Mouse (Mus musculus) CH12.LX (cell line): ENCODE data around the gene Ranbp10. TPM values are rescaled to one million over a fixed set of nuclear protein-coding genes. Genes with fewer than 3 reads are reported as not detected.
A peak's percentile ranks its signal among the peaks of the same experiment; 100 is the strongest.

ENCODE experiments used
- DNase-seq: peaks from one replicate; pipeline ENCODE4 v3.0.0-alpha.2; 2013; ENCODE audit errors: extremely low read depth
- H3K27ac ChIP-seq: 2 replicates; pipeline ENCODE4 v1.5.1; 2012; ENCODE audit warnings: low read depth, mild to moderate bottlenecking, control low read depth, moderate library complexity; ENCODE audit not compliant: insufficient read depth
- H3K27me3 ChIP-seq: replicated peaks from 2 replicates; pipeline ENCODE3; 2012; ENCODE audit warnings: inconsistent platforms
- H3K36me3 ChIP-seq, 2 experiments: replicated peaks in 1 of 2; 2 replicates each; pipeline versions ENCODE3 to v1.6.1; 2012; ENCODE audit warnings: inconsistent platforms in 1 of 2, low read length in 1 of 2, mild to moderate bottlenecking in 1 of 2, mixed read lengths in 1 of 2, moderate library complexity in 1 of 2; ENCODE audit not compliant: control insufficient read depth in 1 of 2, insufficient read depth in 1 of 2
- H3K4me1 ChIP-seq, 2 experiments: 2 replicates each; pipeline ENCODE4 v1.6.1; 2012; ENCODE audit warnings: inconsistent platforms in 1 of 2, moderate library complexity in 1 of 2; ENCODE audit not compliant: insufficient read depth in 2 of 2, control insufficient read depth in 1 of 2
- H3K4me2 ChIP-seq: 2 replicates; pipeline ENCODE4 v1.6.1; 2012; ENCODE audit warnings: low read depth, mild to moderate bottlenecking, control low read depth; ENCODE audit not compliant: poor library complexity, insufficient read depth, severe bottlenecking
- H3K4me3 ChIP-seq, 3 experiments: fragments of 150-350 bp in 1 of 3; sonication (generic) in 1 of 3; replicated peaks in 1 of 3; 2 replicates each; pipeline versions ENCODE3 to v1.5.1; 2011 to 2012; ENCODE audit warnings: low read depth in 2 of 3, low read length in 2 of 3, mild to moderate bottlenecking in 2 of 3, moderate library complexity in 2 of 3, control low read depth in 1 of 3, improper control_type of control experiment in 1 of 3, inconsistent platforms in 1 of 3, mixed read lengths in 1 of 3; ENCODE audit not compliant: poor library complexity in 1 of 3
- H3K79me2 ChIP-seq: replicated peaks from 2 replicates; pipeline ENCODE4 v1.6.1; 2012; ENCODE audit warnings: mild to moderate bottlenecking, moderate library complexity; ENCODE audit not compliant: control insufficient read depth, poor library complexity, insufficient read depth, severe bottlenecking; ENCODE audit errors: extremely low read depth
- H3K9ac ChIP-seq: 2 replicates; pipeline ENCODE4 v1.6.1; 2012; ENCODE audit warnings: low read depth, mild to moderate bottlenecking, control low read depth, moderate library complexity; ENCODE audit not compliant: insufficient read depth
- H3K9me3 ChIP-seq: replicated peaks from 2 replicates; pipeline ENCODE3; 2012; ENCODE audit warnings: low read length, inconsistent platforms, mixed read lengths
- CHD1 ChIP-seq: IDR thresholded peaks from 2 replicates; pipeline ENCODE4 v1.6.1; 2012; ENCODE audit warnings: low read depth, low read length, improper control_type of control experiment, inconsistent platforms
- CHD2 ChIP-seq: IDR thresholded peaks from 2 replicates; pipeline ENCODE4 v1.6.1; 2011; ENCODE audit warnings: low read length, improper control_type of control experiment
- CTCF ChIP-seq, 2 experiments: IDR thresholded peaks in 1 of 2; conservative IDR thresholded peaks in 1 of 2; 2 replicates each; pipeline ENCODE4 v1.5.1; 2011 to 2012; ENCODE audit warnings: low read depth in 2 of 2, low read length in 2 of 2, improper control_type of control experiment in 1 of 2, inconsistent platforms in 1 of 2, mild to moderate bottlenecking in 1 of 2, moderate library complexity in 1 of 2
- ELF1 ChIP-seq: IDR thresholded peaks from 2 replicates; pipeline ENCODE4 v1.6.1; 2014; ENCODE audit warnings: low read depth, mild to moderate bottlenecking, inconsistent platforms, low read length, improper control_type of control experiment
- EP300 ChIP-seq: IDR thresholded peaks from 2 replicates; pipeline ENCODE4 v1.6.1; 2011; ENCODE audit warnings: low read length, improper control_type of control experiment
- ETS1 ChIP-seq: conservative IDR thresholded peaks from 2 replicates; pipeline ENCODE4 v1.6.1; 2012; ENCODE audit warnings: low read depth, mild to moderate bottlenecking, inconsistent platforms, low read length, improper control_type of control experiment, moderate library complexity
- GABPA ChIP-seq: IDR thresholded peaks from 2 replicates; pipeline ENCODE4 v1.6.1; 2012; ENCODE audit warnings: low read depth, low read length, improper control_type of control experiment, inconsistent platforms; ENCODE audit not compliant: insufficient replicate concordance
- HCFC1 ChIP-seq: IDR thresholded peaks from 2 replicates; pipeline ENCODE4 v1.6.1; 2012; ENCODE audit warnings: low read depth, mild to moderate bottlenecking, inconsistent platforms, low read length, improper control_type of control experiment
- IRF4 ChIP-seq: IDR thresholded peaks from 2 replicates; pipeline ENCODE4 v1.6.1; 2014; ENCODE audit warnings: low read depth, mild to moderate bottlenecking, inconsistent platforms, low read length, improper control_type of control experiment
- JUND ChIP-seq: conservative IDR thresholded peaks from 2 replicates; pipeline ENCODE4 v1.6.1; 2011; ENCODE audit warnings: low read depth, low read length, improper control_type of control experiment
- KAT2A ChIP-seq: IDR thresholded peaks from 2 replicates; pipeline ENCODE4 v1.6.1; 2012; ENCODE audit warnings: low read length, improper control_type of control experiment, inconsistent platforms; ENCODE audit not compliant: insufficient replicate concordance
- MAFK ChIP-seq: IDR thresholded peaks from 2 replicates; pipeline ENCODE4 v1.6.1; 2011; ENCODE audit warnings: low read length, improper control_type of control experiment; ENCODE audit not compliant: insufficient replicate concordance
- MAX ChIP-seq: IDR thresholded peaks from 2 replicates; pipeline ENCODE4 v1.6.1; 2011; ENCODE audit warnings: low read length, improper control_type of control experiment
- MAZ ChIP-seq: IDR thresholded peaks from 2 replicates; pipeline ENCODE4 v1.6.1; 2012; ENCODE audit warnings: low read depth, mild to moderate bottlenecking, inconsistent platforms, low read length, improper control_type of control experiment, moderate library complexity
- MEF2A ChIP-seq: IDR thresholded peaks from 2 replicates; pipeline ENCODE4 v1.6.1; 2014; ENCODE audit warnings: low read depth, mild to moderate bottlenecking, inconsistent platforms, low read length, improper control_type of control experiment, borderline replicate concordance
- MXI1 ChIP-seq: IDR thresholded peaks from 2 replicates; pipeline ENCODE4 v1.6.1; 2011; ENCODE audit warnings: mild to moderate bottlenecking, low read depth, low read length, improper control_type of control experiment
- MYC ChIP-seq: IDR thresholded peaks from 2 replicates; pipeline ENCODE4 v1.6.1; 2011; ENCODE audit warnings: low read depth, mild to moderate bottlenecking, improper control_type of control experiment, low read length
- NELFE ChIP-seq: IDR thresholded peaks from 2 replicates; pipeline ENCODE4 v1.6.1; 2011; ENCODE audit warnings: low read depth, low read length, improper control_type of control experiment
- NRF1 ChIP-seq: IDR thresholded peaks from 2 replicates; pipeline ENCODE4 v1.6.1; 2014; ENCODE audit warnings: low read depth, mild to moderate bottlenecking, inconsistent platforms, low read length, improper control_type of control experiment, moderate library complexity
- POLR2A ChIP-seq: IDR thresholded peaks from 2 replicates; pipeline ENCODE4 v1.6.1; 2011; ENCODE audit warnings: low read depth, mild to moderate bottlenecking, improper control_type of control experiment, low read length
- RAD21 ChIP-seq: IDR thresholded peaks from 2 replicates; pipeline ENCODE4 v1.6.1; 2011; ENCODE audit warnings: low read depth, mild to moderate bottlenecking, low read length, improper control_type of control experiment, moderate library complexity
- SIN3A ChIP-seq: IDR thresholded peaks from 2 replicates; pipeline ENCODE4 v1.6.1; 2012; ENCODE audit warnings: low read length, improper control_type of control experiment, inconsistent platforms
- TBP ChIP-seq: conservative IDR thresholded peaks from 2 replicates; pipeline ENCODE4 v1.6.1; 2011; ENCODE audit warnings: low read depth, low read length, improper control_type of control experiment
- TCF12 ChIP-seq: IDR thresholded peaks from 2 replicates; pipeline ENCODE4 v1.6.1; 2014; ENCODE audit warnings: low read depth, mild to moderate bottlenecking, inconsistent platforms, low read length, improper control_type of control experiment
- UBTF ChIP-seq: IDR thresholded peaks from 2 replicates; pipeline ENCODE4 v1.6.1; 2012; ENCODE audit warnings: low read depth, mild to moderate bottlenecking, inconsistent platforms, low read length, improper control_type of control experiment, moderate library complexity
- ZMIZ1 ChIP-seq: IDR thresholded peaks from 2 replicates; pipeline ENCODE4 v1.6.1; 2012; ENCODE audit warnings: low read depth, mild to moderate bottlenecking, inconsistent platforms, low read length, improper control_type of control experiment
- dilution Hi-C: fragments of 300-500 bp; cut with MboI; formaldehyde crosslinking; loops from 2 replicates; pipeline ENCODE4 v1.14.3; 2020; ENCODE audit warnings: low sequenced_read_pairs; ENCODE audit not compliant: extremely low pct_unique_long_range_greater_than_20kb, extremely low pct_ligation_motif_present
- in situ Hi-C: fragments of 300-500 bp; cut with MboI; formaldehyde crosslinking; loops from 3 replicates; pipeline ENCODE4 v1.14.3; 2019; ENCODE audit warnings: low sequenced_read_pairs, low pct_ligation_motif_present, low pct_unique_long_range_greater_than_20kb, mixed read lengths
- polyA plus RNA-seq: library from polyadenylated mRNA; unstranded; fragments of >175 nt; gene quantifications from 2 replicates; pipeline ENCODE4 v1.2.1, GENCODE M21; 2012; ENCODE audit warnings: low read depth; ENCODE audit not compliant: insufficient read length
- total RNA-seq, 2 experiments: library from RNA; depleted of rRNA; stranded (reverse); fragments of 300-350 nt in 1 of 2; fragments of >200 nt in 1 of 2; gene quantifications; 2 replicates each; pipeline ENCODE4 v1.2.3; 2012 to 2014

Gene Ranbp10
- total and polyA plus RNA-seq, 3 experiments = 7.4 to 15.8 (median 8.7) TPM

DNA sequence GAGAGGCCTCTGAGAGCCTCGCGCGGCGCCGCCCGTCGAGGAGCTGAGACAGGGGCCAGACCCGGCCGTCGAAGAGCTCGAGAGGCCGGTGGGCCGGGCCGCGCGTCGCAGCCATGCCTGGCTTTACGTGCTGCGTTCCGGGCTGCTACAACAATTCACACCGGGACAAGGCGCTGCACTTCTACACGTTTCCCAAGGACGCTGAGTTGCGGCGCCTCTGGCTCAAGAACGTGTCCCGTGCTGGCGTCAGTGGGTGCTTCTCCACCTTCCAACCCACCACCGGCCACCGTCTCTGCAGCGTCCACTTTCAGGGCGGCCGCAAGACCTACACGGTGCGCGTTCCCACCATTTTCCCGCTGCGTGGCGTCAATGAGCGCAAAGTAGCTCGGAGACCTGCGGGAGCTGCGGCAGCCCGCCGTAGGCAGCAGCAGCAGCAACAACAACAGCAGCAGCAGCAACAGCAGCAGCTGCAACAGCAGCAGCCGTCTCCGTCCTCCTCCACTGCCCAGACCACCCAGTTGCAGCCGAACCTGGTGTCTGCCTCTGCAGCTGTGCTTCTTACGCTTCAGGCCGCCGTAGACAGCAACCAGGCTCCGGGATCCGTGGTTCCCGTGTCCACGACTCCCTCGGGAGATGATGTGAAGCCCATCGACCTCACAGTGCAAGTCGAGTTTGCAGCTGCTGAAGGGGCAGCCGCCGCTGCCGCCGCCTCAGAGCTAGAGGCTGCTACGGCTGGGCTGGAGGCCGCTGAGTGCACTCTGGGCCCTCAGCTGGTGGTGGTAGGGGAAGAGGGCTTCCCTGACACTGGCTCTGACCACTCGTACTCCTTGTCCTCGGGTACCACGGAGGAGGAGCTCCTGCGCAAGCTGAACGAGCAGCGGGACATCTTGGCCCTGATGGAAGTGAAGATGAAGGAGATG lies 28.4 kb upstream of the Ranbp10 start:
- Histone ChIP-seq H3K9ac (peak overlapping the region; percentile 83), H3K27me3 (no peaks in the 10 kb centered on the region), H3K4me3 (peak overlapping the region; percentile 76 to 91 (median 80)), H3K79me2 (peaks cover 40% of the 10 kb centered on the region), H3K4me2 (peak overlapping the region; percentile 65), H3K36me3 (peaks cover 0 to 6% of the 10 kb centered on the region in 2 experiments), H3K4me1 (peaks cover 10 to 50% of the 10 kb centered on the region in 2 experiments; a peak in 3 of 4 replicates), H3K9me3 (no peaks in the 10 kb centered on the region), H3K27ac (peak overlapping the region; percentile 5)
- in situ Hi-C loops (no loop called here), dilution Hi-C loops (no loop called here)
- DNase-seq = peak; percentile 18
- no peak for TF ChIP-seq EP300
- peak; percentile 44 for TF ChIP-seq UBTF
- TF ChIP-seq MXI1 = peak; percentile 34; the same call in 1 of the 2 replicates

DNA sequence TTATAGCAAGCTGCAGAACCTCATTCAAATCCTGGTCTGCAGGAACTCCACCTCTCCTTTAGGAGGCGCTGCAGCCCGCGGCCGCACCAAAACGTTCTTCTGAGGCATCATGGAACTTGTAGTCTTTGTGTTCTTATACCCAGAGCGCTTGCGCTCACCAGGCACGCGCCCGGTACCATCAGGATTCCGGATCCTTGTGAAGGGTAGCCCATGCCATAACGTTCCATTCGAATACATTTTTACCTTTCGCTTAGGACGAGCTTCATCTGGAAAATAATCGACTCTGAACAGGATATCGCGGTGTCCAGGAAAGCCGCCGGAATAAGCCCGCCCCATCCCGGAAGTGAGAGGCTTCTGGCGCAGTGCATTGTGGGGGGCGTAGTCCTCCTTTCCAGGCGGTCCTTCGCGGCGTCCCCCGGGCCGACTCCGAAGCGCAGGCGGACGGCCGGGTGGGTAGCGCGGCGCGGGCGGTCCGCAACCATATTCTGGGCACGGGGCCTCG lies 27.6 kb upstream of the Ranbp10 start, which contains the start of gene Thap11:
Thap11 (plus strand) TSS at position 418 of the 502 bp plus-strand sequence.
- peaks cover 0 to 8% of the 10 kb centered on the region in 2 experiments for H3K36me3 ChIP-seq
- in situ Hi-C loops (no loop called here), dilution Hi-C loops (no loop called here)
- H3K4me3 ChIP-seq = peak within 1 kb of the TSS; percentile 76 to 91 (median 80)
- peak within 1 kb of the TSS; percentile 57 for H3K27ac ChIP-seq
- TF ChIP-seq JUND (no peak), KAT2A (peak; percentile 94; the same call in 1 of the 2 replicates), CTCF (conservative IDR thresholded peaks at IDR 0.05 in 1 of 2, IDR thresholded peaks at IDR 0.05 in 1 of 2; ENCODE audit: low read depth in 2 of 2, low read length in 2 of 2) (peak; percentile 65 to 80), NRF1 (peak; percentile 79), SIN3A (peak; percentile 49), TCF12 (0 out of 2 replicates have a peak, but pooled peaks have one; percentile 35), MAX (peak; percentile 60), CHD2 (peak; percentile 97), GABPA (peak; percentile 85; the same call in 1 of the 2 replicates), NELFE (peak; percentile 59), POLR2A (peak; percentile 58; the same call in 1 of the 2 replicates), ELF1 (peak; percentile 94), IRF4 (no peak), MEF2A (0 out of 2 replicates have a peak, but pooled peaks have one; percentile 6), ETS1 (no peak), EP300 (no peak), MAZ (0 out of 2 replicates have a peak, but pooled peaks have one; percentile 43), HCFC1 (peak; percentile 91), TBP (0 out of 2 replicates have a peak, but pooled peaks have one; percentile 55), ZMIZ1 (no peak), CHD1 (no peak), MYC (no peak), RAD21 (peak; percentile 26), MAFK (no peak)
- H3K9me3 ChIP-seq = no peaks in the 10 kb centered on the region
- H3K27me3 ChIP-seq = no peaks in the 10 kb centered on the region
- peak; percentile 90 for DNase-seq
- peak within 1 kb of the TSS; percentile 83 for H3K9ac ChIP-seq
- H3K4me1 ChIP-seq = peaks cover 10 to 54% of the 10 kb centered on the region in 2 experiments; a peak in 3 of 4 replicates
- peaks cover 38% of the 10 kb centered on the region for H3K79me2 ChIP-seq
- peak within 1 kb of the TSS; percentile 65 for H3K4me2 ChIP-seq
